Mouse (Mus musculus) embryonic fibroblast, embryonic 13.5 days (primary cell): ENCODE measurements around the gene Cenpa. TPM values are rescaled to one million over a fixed set of nuclear protein-coding genes. Genes with fewer than 3 reads are reported as not detected.

Source experiments
- H3K27ac ChIP-seq: 2 replicates; pipeline ENCODE4 v1.5.1; 2012; ENCODE audit warnings: low read length, control low read depth, inconsistent platforms; ENCODE audit not compliant: insufficient read depth
- H3K4me1 ChIP-seq: 2 replicates; pipeline ENCODE4 v1.6.1; 2011; ENCODE audit warnings: low read length; ENCODE audit not compliant: control insufficient read depth, insufficient read depth
- H3K4me3 ChIP-seq: 2 replicates; pipeline ENCODE4 v1.5.1; 2011; ENCODE audit warnings: mild to moderate bottlenecking, control low read depth, low read length; ENCODE audit not compliant: insufficient read depth
- CTCF ChIP-seq: IDR thresholded peaks from 2 replicates; pipeline ENCODE4 v1.5.1; 2011; ENCODE audit warnings: mild to moderate bottlenecking, control low read depth, low read length, moderate library complexity, borderline replicate concordance; ENCODE audit not compliant: insufficient read depth
- POLR2A ChIP-seq: IDR thresholded peaks from 2 replicates; pipeline ENCODE4 v1.6.1; 2011; ENCODE audit warnings: low read depth, mild to moderate bottlenecking, control low read depth, low read length, moderate library complexity
- polyA plus RNA-seq: library from polyadenylated mRNA; stranded (reverse); fragments of >200 nt; gene quantifications from 2 replicates; pipeline ENCODE4 v1.2.4, GENCODE M21; 2011; ENCODE audit warnings: low read depth; ENCODE audit not compliant: missing spikeins, insufficient read length

Cenpa gene
- polyA plus RNA-seq: 37.9 and 59.8 TPM in 2 replicates

GRCm38 (mm10) chr5:30666391-30667195 is at the start of gene Cenpa:
Cenpa (plus strand) TSS chr5:30666777.
- Histone ChIP-seq H3K4me3 (peak within 1 kb of the TSS; percentile 81), H3K4me1 (no peaks in the 10 kb centered on the region), H3K27ac (peak within 1 kb of the TSS; percentile 81)
- no peak for TF ChIP-seq CTCF
- peak; percentile 88 for TF ChIP-seq POLR2A

- H3K4me3 ChIP-seq: no peak overlapping the region
- H3K27ac ChIP-seq: no peak overlapping the region
- no peaks in the 10 kb centered on the region for H3K4me1 ChIP-seq
- no peak for TF ChIP-seq CTCF
- TF ChIP-seq POLR2A: no peak
These were observed 49.2 kb upstream of the Cenpa start for GRCm38 (mm10) chr5:30617357-30617756.

- H3K27ac ChIP-seq: no peak overlapping the region
- H3K4me3 ChIP-seq: no peak overlapping the region
- no peaks in the 10 kb centered on the region for H3K4me1 ChIP-seq
- TF ChIP-seq CTCF (no peak), POLR2A (no peak)
These were observed 48.7 kb upstream of the Cenpa start for GRCm38 (mm10) chr5:30617851-30618250.

GRCm38 (mm10) chr5:30618376-30619003 is 48.1 kb upstream of the Cenpa start:
- H3K4me1 ChIP-seq: no peaks in the 10 kb centered on the region
- no peak overlapping the region for H3K4me3 ChIP-seq
- TF ChIP-seq POLR2A (no peak), CTCF (no peak)
- H3K27ac ChIP-seq: no peak overlapping the region

- Histone ChIP-seq H3K4me1 (no peaks in the 10 kb centered on the region), H3K4me3 (no peak overlapping the region), H3K27ac (no peak overlapping the region)
- TF ChIP-seq POLR2A: no peak
- TF ChIP-seq CTCF: no peak
These were observed 47.4 kb upstream of the Cenpa start for GRCm38 (mm10) chr5:30619211-30619610.

- Histone ChIP-seq H3K4me1 (no peaks in the 10 kb centered on the region), H3K4me3 (no peak overlapping the region), H3K27ac (no peak overlapping the region)
- no peak for TF ChIP-seq POLR2A
- no peak for TF ChIP-seq CTCF
These were observed 46.0 kb upstream of the Cenpa start for GRCm38 (mm10) chr5:30620567-30620966.

GRCm38 (mm10) chr5:30621211-30621790 is 45.3 kb upstream of the Cenpa start:
- Histone ChIP-seq H3K4me3 (no peak overlapping the region), H3K27ac (no peak overlapping the region), H3K4me1 (no peaks in the 10 kb centered on the region)
- TF ChIP-seq CTCF (no peak), POLR2A (no peak)

GRCm38 (mm10) chr5:30621844-30622176 is 44.8 kb upstream of the Cenpa start:
- TF ChIP-seq POLR2A (no peak), CTCF (no peak)
- Histone ChIP-seq H3K4me1 (no peaks in the 10 kb centered on the region), H3K27ac (no peak overlapping the region), H3K4me3 (no peak overlapping the region)

- Histone ChIP-seq H3K4me1 (no peaks in the 10 kb centered on the region), H3K27ac (no peak overlapping the region), H3K4me3 (0 out of 2 replicates have a peak overlapping the region, but pooled peaks have one; percentile 3)
- TF ChIP-seq POLR2A (no peak), CTCF (no peak)
These were observed 44.3 kb upstream of the Cenpa start for GRCm38 (mm10) chr5:30622177-30622840.
